Mouse (Mus musculus): ENCODE results near the gene Tbx21.

- TF ChIP-seq HCFC1 (IDR thresholded peaks at IDR 0.05; ENCODE audit: borderline replicate concordance, insufficient read depth, low read length), result 0 out of 2 replicates have a peak, but pooled peaks have one; percentile 42
- no peak for TF ChIP-seq CHD2 (IDR thresholded peaks at IDR 0.05; ENCODE audit: low read depth, low read length)
- TF ChIP-seq MAFK (IDR thresholded peaks at IDR 0.05; ENCODE audit: insufficient read depth, low read depth, low read length), result no peak
- TF ChIP-seq ZC3H11A (IDR thresholded peaks at IDR 0.05; ENCODE audit: borderline replicate concordance, low read depth, low read length), result no peak
- TF ChIP-seq ZNF384 (IDR thresholded peaks at IDR 0.05; ENCODE audit: low read depth, low read length), result no peak
These were observed 48.3 kb downstream of the Tbx21 start for GRCm38 (mm10) chr11:97066656-97067360.
